Mouse (Mus musculus) hindbrain, embryonic 13.5 days (tissue): Measurements from ENCODE around the gene Atg7. TPM values are rescaled to one million over a fixed set of nuclear protein-coding genes. Genes with fewer than 3 reads are reported as not detected.

ENCODE experiments used
- ATAC-seq: fragments of 200-750 bp; cut with Nextera tagmentation; 2 replicates; pipeline ENCODE4 v1.8.0; 2017; ENCODE audit warnings: moderate TSS enrichment; ENCODE audit not compliant: low FRiP score
- H3K27ac ChIP-seq: fragments of 300-500 bp; sonication (generic); 2 replicates; pipeline ENCODE4 v1.5.1; 2015; ENCODE audit warnings: inconsistent platforms, mild to moderate bottlenecking, moderate library complexity
- H3K27me3 ChIP-seq: fragments of 300-500 bp; sonication (generic); 2 replicates; pipeline ENCODE4 v1.6.1; 2015; ENCODE audit warnings: mild to moderate bottlenecking, inconsistent platforms
- H3K36me3 ChIP-seq: fragments of 300-500 bp; sonication (generic); 2 replicates; pipeline ENCODE4 v1.6.1; 2015; ENCODE audit warnings: mild to moderate bottlenecking, inconsistent platforms
- H3K4me1 ChIP-seq: fragments of 300-500 bp; sonication (generic); replicated peaks from 2 replicates; pipeline ENCODE4 v1.6.1; 2015; ENCODE audit warnings: inconsistent platforms
- H3K4me2 ChIP-seq: fragments of 300-500 bp; sonication (generic); 2 replicates; pipeline ENCODE4 v1.6.1; 2015; ENCODE audit warnings: inconsistent platforms, mild to moderate bottlenecking, moderate library complexity
- H3K4me3 ChIP-seq: fragments of 300-500 bp; sonication (generic); 2 replicates; pipeline ENCODE4 v1.5.1; 2015; ENCODE audit warnings: mild to moderate bottlenecking, inconsistent platforms
- H3K9ac ChIP-seq: fragments of 300-500 bp; sonication (generic); 2 replicates; pipeline ENCODE4 v1.6.1; 2015; ENCODE audit warnings: mild to moderate bottlenecking, inconsistent platforms
- H3K9me3 ChIP-seq: fragments of 300-500 bp; sonication (generic); 2 replicates; pipeline ENCODE4 v1.6.1; 2016; ENCODE audit warnings: inconsistent platforms
- WGBS: fragments of 180-500 bp; shearing (Covaris S2); methylation state at CpG from one replicate; pipeline ENCODE4 v1.1.7; 2015; 5-methylcytosine and 5-hydroxymethylcytosine counted together
- polyA plus RNA-seq: library from polyadenylated mRNA; unstranded; fragments of >200 nt; fragmentation: Nextera tagmentation; extraction: Ambion mirVana; gene quantifications from 2 replicates; pipeline ENCODE4 v1.2.1, GENCODE M21; 2015

Atg7 gene
- polyA plus RNA-seq, 1 experiment from 2014 or later: 18.2 TPM

GRCm38 (mm10) chr6:114690661-114691060 lies 47.8 kb downstream of the Atg7 start:
- Histone ChIP-seq H3K9ac (no peak overlapping the region), H3K27me3 (no peaks in the 10 kb centered on the region), H3K4me1 (peaks cover 17% of the 10 kb centered on the region), H3K9me3 (no peaks in the 10 kb centered on the region), H3K36me3 (no peaks in the 10 kb centered on the region), H3K4me3 (no peak overlapping the region), H3K4me2 (no peak overlapping the region), H3K27ac (no peak overlapping the region)
- ATAC-seq: no peak
- WGBS: 36% methylated on average over 2 of the region's 2 CpGs

GRCm38 (mm10) chr6:114691530-114691929 lies 48.6 kb downstream of the Atg7 start:
- peaks cover 17% of the 10 kb centered on the region for H3K4me1 ChIP-seq
- no peaks in the 10 kb centered on the region for H3K27me3 ChIP-seq
- no peak for ATAC-seq
- H3K9ac ChIP-seq: no peak overlapping the region
- no peaks in the 10 kb centered on the region for H3K9me3 ChIP-seq
- 78% methylated on average over 6 of the region's 6 CpGs for WGBS
- H3K36me3 ChIP-seq: no peaks in the 10 kb centered on the region
- no peak overlapping the region for H3K27ac ChIP-seq
- no peak overlapping the region for H3K4me3 ChIP-seq
- H3K4me2 ChIP-seq: no peak overlapping the region

GRCm38 (mm10) chr6:114692691-114693090 lies 49.8 kb downstream of the Atg7 start:
- H3K9ac ChIP-seq: no peak overlapping the region
- H3K27ac ChIP-seq: 0 out of 2 replicates have a peak overlapping the region, but pooled peaks have one; percentile 23
- ATAC-seq: no peak
- H3K9me3 ChIP-seq: no peaks in the 10 kb centered on the region
- no peaks in the 10 kb centered on the region for H3K36me3 ChIP-seq
- H3K4me2 ChIP-seq: no peak overlapping the region
- H3K4me3 ChIP-seq: no peak overlapping the region
- H3K4me1 ChIP-seq: peaks cover 17% of the 10 kb centered on the region
- H3K27me3 ChIP-seq: no peaks in the 10 kb centered on the region
- 74% methylated on average over 10 of the region's 10 CpGs for WGBS

- ATAC-seq: peak; percentile 75; the same call in 1 of the 2 replicates
- Histone ChIP-seq H3K4me3 (no peak overlapping the region), H3K9me3 (no peaks in the 10 kb centered on the region)
These were observed 55.0 kb downstream of the Atg7 start for GRCm38 (mm10) chr6:114697646-114698490.

DNA sequence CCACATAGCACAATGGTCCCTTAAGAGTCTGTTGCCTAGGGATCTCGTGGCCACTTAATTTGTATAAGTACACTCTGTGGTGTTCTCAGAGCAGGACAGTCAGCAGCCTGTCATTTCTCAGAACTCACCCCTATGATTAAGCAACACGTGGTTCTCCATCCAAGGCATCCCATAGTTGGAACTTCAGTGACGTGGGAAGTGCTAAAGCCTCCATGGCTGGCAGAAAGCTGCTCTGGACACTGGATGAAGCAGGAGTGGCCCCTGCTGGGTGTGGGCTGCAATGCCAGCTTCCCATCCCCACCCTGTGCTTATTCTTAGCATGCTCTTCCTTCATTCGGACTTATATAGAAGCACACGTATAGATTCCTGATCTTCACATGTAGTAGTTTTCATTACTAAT lies 55.7 kb downstream of the Atg7 start:
- no peak for ATAC-seq

More at GRCm38 (mm10) chr6:114697646-114698490, 55.0 kb downstream of the Atg7 start:
- Histone ChIP-seq H3K4me2 (no peak overlapping the region), H3K27ac (no peak overlapping the region), H3K36me3 (peaks cover 13% of the 10 kb centered on the region; the same call in 1 of the 2 replicates), H3K4me1 (peaks cover under 1% of the 10 kb centered on the region), H3K27me3 (no peaks in the 10 kb centered on the region), H3K9ac (no peak overlapping the region)
- 47% methylated on average over 9 of the region's 9 CpGs for WGBS

GRCm38 (mm10) chr6:114700704-114701103 lies 57.8 kb downstream of the Atg7 start:
- Histone ChIP-seq H3K9ac (no peak overlapping the region), H3K36me3 (peaks cover 24% of the 10 kb centered on the region; the same call in 1 of the 2 replicates), H3K9me3 (no peaks in the 10 kb centered on the region), H3K4me3 (no peak overlapping the region), H3K4me1 (no peaks in the 10 kb centered on the region; the same call in 1 of the 2 replicates), H3K27ac (no peak overlapping the region), H3K4me2 (no peak overlapping the region), H3K27me3 (no peaks in the 10 kb centered on the region)
- no peak for ATAC-seq
- WGBS: 81% methylated on average over 3 of the region's 3 CpGs

More for the DNA sequence above, 55.7 kb downstream of the Atg7 start:
- no peaks in the 10 kb centered on the region; the same call in 1 of the 2 replicates for H3K4me1 ChIP-seq
- no peak overlapping the region for H3K4me2 ChIP-seq
- no peaks in the 10 kb centered on the region for H3K27me3 ChIP-seq
- H3K9me3 ChIP-seq: no peaks in the 10 kb centered on the region
- peaks cover 13% of the 10 kb centered on the region; the same call in 1 of the 2 replicates for H3K36me3 ChIP-seq
- H3K9ac ChIP-seq: no peak overlapping the region
- WGBS: 68% methylated on average over 5 of the region's 5 CpGs
- H3K4me3 ChIP-seq: no peak overlapping the region
- H3K27ac ChIP-seq: no peak overlapping the region

GRCm38 (mm10) chr6:114707032-114707431 lies 64.1 kb downstream of the Atg7 start:
- Histone ChIP-seq H3K27ac (no peak overlapping the region), H3K9me3 (no peaks in the 10 kb centered on the region), H3K4me1 (0 out of 2 replicates have a peak, but pooled peaks cover 5% of the 10 kb centered on the region), H3K9ac (no peak overlapping the region), H3K4me3 (no peak overlapping the region), H3K4me2 (no peak overlapping the region), H3K27me3 (no peaks in the 10 kb centered on the region), H3K36me3 (peaks cover 29% of the 10 kb centered on the region)
- 83% methylated on average over 3 of the region's 3 CpGs for WGBS
- ATAC-seq: no peak

DNA sequence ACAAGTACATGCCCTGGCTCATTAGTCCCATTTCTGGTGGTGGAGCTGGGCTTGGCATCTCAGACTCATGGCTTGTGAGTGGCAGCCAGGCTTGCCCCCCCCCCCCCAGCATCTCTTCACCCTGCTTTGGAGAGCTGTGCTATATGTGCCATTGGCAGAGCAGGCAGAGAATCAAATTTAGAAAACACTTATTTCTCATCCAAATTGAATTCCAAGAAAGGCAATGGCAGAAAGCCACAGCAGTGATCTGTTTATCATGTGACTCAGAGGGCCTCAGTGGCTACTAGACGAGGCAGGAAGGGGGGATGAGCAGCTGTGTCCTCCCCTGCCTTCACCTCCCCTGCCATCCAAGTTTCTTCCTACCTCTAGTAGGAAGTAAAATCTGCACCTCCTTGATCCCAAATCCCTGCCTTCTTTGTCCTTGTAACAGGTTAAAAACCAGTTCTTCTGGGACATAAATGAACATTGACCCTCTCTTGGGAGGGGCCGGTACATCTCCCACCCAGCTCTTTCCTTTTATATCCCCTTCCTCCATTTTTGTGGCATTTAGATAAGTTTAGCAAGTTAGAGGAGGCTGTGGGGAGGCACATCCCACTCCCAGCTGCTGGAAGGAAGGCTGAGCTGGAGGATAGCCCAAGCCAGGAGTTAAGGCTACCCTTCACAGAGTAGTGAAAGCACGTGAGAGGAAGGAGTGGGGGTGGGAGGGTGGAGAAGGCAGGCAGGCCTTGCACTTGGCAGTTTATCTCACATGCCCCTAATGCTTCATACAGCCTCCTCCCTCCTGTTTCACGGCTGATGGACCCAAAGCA lies 69.5 kb downstream of the Atg7 start:
- WGBS: 63% methylated on average over 4 of the region's 4 CpGs
- no peak overlapping the region for H3K9ac ChIP-seq
- no peaks in the 10 kb centered on the region for H3K9me3 ChIP-seq
- H3K27me3 ChIP-seq: 0 out of 2 replicates have a peak, but pooled peaks cover 4% of the 10 kb centered on the region
- ATAC-seq: no peak
- H3K4me3 ChIP-seq: no peak overlapping the region
- H3K36me3 ChIP-seq: peaks cover 16% of the 10 kb centered on the region
- no peak overlapping the region for H3K4me2 ChIP-seq
- H3K27ac ChIP-seq: peak overlapping the region; percentile 3; the same call in 1 of the 2 replicates
- H3K4me1 ChIP-seq: peaks cover 30% of the 10 kb centered on the region

- H3K4me3 ChIP-seq: no peak overlapping the region
- WGBS: 77% methylated on average over 3 of the region's 3 CpGs
- peaks cover 30% of the 10 kb centered on the region for H3K4me1 ChIP-seq
- no peaks in the 10 kb centered on the region for H3K9me3 ChIP-seq
- H3K4me2 ChIP-seq: no peak overlapping the region
- peaks cover 7% of the 10 kb centered on the region for H3K36me3 ChIP-seq
- H3K27ac ChIP-seq: no peak overlapping the region
- no peak overlapping the region for H3K9ac ChIP-seq
- ATAC-seq: no peak
- H3K27me3 ChIP-seq: 0 out of 2 replicates have a peak, but pooled peaks cover 4% of the 10 kb centered on the region
These were observed 70.6 kb downstream of the Atg7 start for GRCm38 (mm10) chr6:114713538-114713937.

DNA sequence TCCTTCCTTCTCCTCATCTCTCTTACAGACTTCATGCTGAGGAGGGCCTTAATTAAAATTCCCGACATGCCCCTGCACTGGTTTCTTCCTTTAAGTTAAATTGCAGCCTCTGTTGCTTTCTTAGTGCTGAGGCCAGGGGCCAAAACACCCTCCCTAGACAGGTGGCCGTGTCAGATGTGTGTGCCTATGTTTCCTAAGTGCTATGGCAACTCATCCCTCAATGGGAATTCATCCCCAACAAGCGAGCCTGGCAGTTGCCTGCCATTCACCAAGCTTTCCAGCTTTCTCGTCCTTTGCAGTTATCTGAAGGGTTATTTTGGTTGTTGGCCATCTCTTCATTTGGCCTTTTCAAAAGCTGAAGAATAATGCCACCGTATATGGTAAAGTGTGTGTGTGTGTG lies 71.8 kb downstream of the Atg7 start:
- Histone ChIP-seq H3K4me2 (no peak overlapping the region), H3K27ac (peak overlapping the region; percentile 8; the same call in 1 of the 2 replicates), H3K4me1 (peaks cover 41% of the 10 kb centered on the region), H3K27me3 (0 out of 2 replicates have a peak, but pooled peaks cover 4% of the 10 kb centered on the region), H3K9ac (0 out of 2 replicates have a peak overlapping the region, but pooled peaks have one; percentile 25), H3K4me3 (no peak overlapping the region), H3K9me3 (no peaks in the 10 kb centered on the region), H3K36me3 (peaks cover 5% of the 10 kb centered on the region)
- no peak for ATAC-seq
- 21% methylated on average over 5 of the region's 5 CpGs for WGBS

DNA sequence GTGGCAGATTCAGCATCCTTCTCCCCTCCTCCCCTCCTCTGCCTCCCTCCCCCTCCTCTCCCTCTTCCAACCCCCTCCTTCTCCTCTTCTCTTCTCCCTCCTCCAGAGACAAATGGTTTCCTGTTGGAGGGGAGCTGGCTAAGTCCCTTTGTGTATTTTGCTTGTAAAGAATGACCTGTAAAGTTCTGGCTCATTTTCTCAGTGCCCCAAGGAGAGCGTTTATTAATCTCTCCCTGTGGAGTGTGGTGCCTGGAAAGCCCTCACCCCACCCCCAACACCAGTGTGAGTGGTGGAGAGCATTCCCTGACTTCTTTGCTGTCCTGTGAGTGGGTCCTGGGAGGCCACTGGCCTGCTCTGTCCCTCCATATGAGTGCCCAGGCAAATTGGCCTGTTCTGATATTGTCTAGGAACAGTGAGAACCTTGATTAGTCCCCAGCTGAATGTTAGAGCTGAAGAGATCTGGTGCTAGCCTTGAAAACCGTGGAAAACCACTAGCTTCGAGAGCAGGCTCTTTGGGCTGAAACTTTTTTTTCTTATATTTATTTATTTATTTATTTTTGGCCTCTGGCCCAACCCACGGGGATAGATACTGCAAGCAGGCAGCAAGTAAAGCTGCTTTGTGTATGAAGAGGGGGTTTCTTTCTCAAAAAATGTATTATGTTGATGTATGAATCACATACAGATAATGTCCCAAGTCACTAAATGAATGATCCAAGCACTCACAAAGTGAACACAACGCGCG lies 72.6 kb downstream of the Atg7 start:
- H3K27ac ChIP-seq: peak overlapping the region; percentile 70; the same call in 1 of the 2 replicates
- no peak overlapping the region for H3K4me3 ChIP-seq
- ATAC-seq: peak; percentile 45; the same call in 1 of the 2 replicates
- 61% methylated on average over 7 of the region's 7 CpGs for WGBS
- H3K9ac ChIP-seq: 0 out of 2 replicates have a peak overlapping the region, but pooled peaks have one; percentile 53
- no peak overlapping the region for H3K4me2 ChIP-seq
- H3K9me3 ChIP-seq: no peaks in the 10 kb centered on the region
- H3K36me3 ChIP-seq: peaks cover 5% of the 10 kb centered on the region
- peaks cover 45% of the 10 kb centered on the region for H3K4me1 ChIP-seq
- H3K27me3 ChIP-seq: 0 out of 2 replicates have a peak, but pooled peaks cover 4% of the 10 kb centered on the region
